Mouse (Mus musculus): ENCODE measurements around the gene Ube2i. TPM values are rescaled to one million over a fixed set of nuclear protein-coding genes. Genes with fewer than 3 reads are reported as not detected.
"Not testable (repeated sequence)": the region's sequence is repeated elsewhere in the genome, so short reads cannot be mapped to it uniquely, and the experiment has no call there.

Ube2i gene
- polyA plus RNA-seq, 1 experiment: 255 TPM

- Histone ChIP-seq H3K4me3 (replicated peaks; ENCODE audit: insufficient read depth, low read depth, low read length) (no peak overlapping the region), H3K4me1 (ENCODE audit: control insufficient read depth, insufficient read depth, low read length) (peaks cover 7% of the 10 kb centered on the region), H3K27ac (ENCODE audit: insufficient read depth, low read length) (no peak overlapping the region), H3K27me3 (ENCODE audit: control insufficient read depth, insufficient read depth, low read length) (no peaks in the 10 kb centered on the region)
- TF ChIP-seq CTCF (IDR thresholded peaks at IDR 0.05; ENCODE audit: borderline replicate concordance, insufficient read depth, low read depth, low read length) (no peak), POLR2A (IDR thresholded peaks at IDR 0.05; ENCODE audit: borderline replicate concordance, insufficient read depth, low read length) (no peak)
- WGBS: 19% methylated on average over 8 of the region's 8 CpGs
- DNase-seq: no peak
Measured at GRCm38 (mm10) chr17:25250181-25250835, 24.1 kb downstream of the Ube2i start.

- H3K4me1 ChIP-seq (ENCODE audit: control insufficient read depth, insufficient read depth, low read length): peaks cover 7% of the 10 kb centered on the region
- WGBS: 81% methylated on average over 18 of the region's 18 CpGs
Measured at GRCm38 (mm10) chr17:25248033-25248750, 26.2 kb downstream of the Ube2i start.

GRCm38 (mm10) chr17:25244239-25244638, 30.2 kb downstream of the Ube2i start:
- Histone ChIP-seq H3K27ac (ENCODE audit: insufficient read depth, low read length) (no peak overlapping the region), H3K4me1 (ENCODE audit: control insufficient read depth, insufficient read depth, low read length) (peaks cover 6% of the 10 kb centered on the region; the same call in 1 of the 2 replicates), H3K27me3 (ENCODE audit: control insufficient read depth, insufficient read depth, low read length) (no peaks in the 10 kb centered on the region), H3K4me3 (replicated peaks; ENCODE audit: insufficient read depth, low read depth, low read length) (no peak overlapping the region)
- DNase-seq: no peak
- whole genome bisulfite sequencing: 79% methylated on average over 16 of the region's 16 CpGs
- TF ChIP-seq POLR2A (IDR thresholded peaks at IDR 0.05; ENCODE audit: borderline replicate concordance, insufficient read depth, low read length): no peak
- TF ChIP-seq CTCF (IDR thresholded peaks at IDR 0.05; ENCODE audit: borderline replicate concordance, insufficient read depth, low read depth, low read length): no peak

More at GRCm38 (mm10) chr17:25248033-25248750, 26.2 kb downstream of the Ube2i start:
- H3K27me3 ChIP-seq (ENCODE audit: control insufficient read depth, insufficient read depth, low read length): no peaks in the 10 kb centered on the region
- no peak overlapping the region for H3K4me3 ChIP-seq (replicated peaks; ENCODE audit: insufficient read depth, low read depth, low read length)
- no peak overlapping the region for H3K27ac ChIP-seq (ENCODE audit: insufficient read depth, low read length)
- TF ChIP-seq CTCF (IDR thresholded peaks at IDR 0.05; ENCODE audit: borderline replicate concordance, insufficient read depth, low read depth, low read length) (no peak), POLR2A (IDR thresholded peaks at IDR 0.05; ENCODE audit: borderline replicate concordance, insufficient read depth, low read length) (no peak)
- no peak for DNase-seq

DNA sequence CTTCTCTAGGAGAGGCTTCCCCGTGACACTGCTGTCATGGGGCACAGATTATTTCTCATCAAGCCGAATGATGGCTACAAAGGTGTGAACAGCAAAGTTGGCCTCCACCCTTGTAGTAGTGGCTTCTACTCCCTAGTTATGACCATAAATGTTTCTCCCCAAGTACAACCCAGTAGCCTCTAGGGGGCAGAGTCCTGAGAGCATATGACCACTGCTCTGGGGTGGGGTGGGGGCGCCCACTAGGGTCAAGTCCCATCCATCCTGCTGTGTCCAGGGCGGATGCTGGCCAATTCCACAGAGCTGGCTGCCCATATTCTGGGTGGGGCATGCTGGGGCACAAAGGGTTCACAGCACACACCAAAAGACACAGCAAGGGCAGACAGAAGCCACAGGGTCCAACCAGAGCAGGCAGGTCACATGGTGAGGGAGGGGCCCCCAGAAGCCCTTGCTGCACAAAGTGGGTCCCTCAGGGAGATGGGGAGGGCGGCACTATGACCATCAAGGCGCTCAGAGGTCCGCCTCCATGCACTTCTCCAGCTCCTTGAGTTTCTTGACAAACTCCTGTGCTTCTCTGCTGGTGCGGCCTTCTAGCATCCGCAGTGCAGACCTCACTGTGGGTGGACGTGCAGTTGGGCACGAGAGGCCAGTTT, 31.2 kb downstream of the Ube2i start:
- no peak overlapping the region for H3K4me3 ChIP-seq (replicated peaks; ENCODE audit: insufficient read depth, low read depth, low read length)
- no peak overlapping the region for H3K27ac ChIP-seq (ENCODE audit: insufficient read depth, low read length)
- no peak for DNase-seq
- no peaks in the 10 kb centered on the region for H3K27me3 ChIP-seq (ENCODE audit: control insufficient read depth, insufficient read depth, low read length)
- H3K4me1 ChIP-seq (ENCODE audit: control insufficient read depth, insufficient read depth, low read length): peaks cover 6% of the 10 kb centered on the region; the same call in 1 of the 2 replicates
- TF ChIP-seq POLR2A (IDR thresholded peaks at IDR 0.05; ENCODE audit: borderline replicate concordance, insufficient read depth, low read length) (no peak), CTCF (IDR thresholded peaks at IDR 0.05; ENCODE audit: borderline replicate concordance, insufficient read depth, low read depth, low read length) (no peak)
- WGBS: 80% methylated on average over 11 of the region's 11 CpGs

DNA sequence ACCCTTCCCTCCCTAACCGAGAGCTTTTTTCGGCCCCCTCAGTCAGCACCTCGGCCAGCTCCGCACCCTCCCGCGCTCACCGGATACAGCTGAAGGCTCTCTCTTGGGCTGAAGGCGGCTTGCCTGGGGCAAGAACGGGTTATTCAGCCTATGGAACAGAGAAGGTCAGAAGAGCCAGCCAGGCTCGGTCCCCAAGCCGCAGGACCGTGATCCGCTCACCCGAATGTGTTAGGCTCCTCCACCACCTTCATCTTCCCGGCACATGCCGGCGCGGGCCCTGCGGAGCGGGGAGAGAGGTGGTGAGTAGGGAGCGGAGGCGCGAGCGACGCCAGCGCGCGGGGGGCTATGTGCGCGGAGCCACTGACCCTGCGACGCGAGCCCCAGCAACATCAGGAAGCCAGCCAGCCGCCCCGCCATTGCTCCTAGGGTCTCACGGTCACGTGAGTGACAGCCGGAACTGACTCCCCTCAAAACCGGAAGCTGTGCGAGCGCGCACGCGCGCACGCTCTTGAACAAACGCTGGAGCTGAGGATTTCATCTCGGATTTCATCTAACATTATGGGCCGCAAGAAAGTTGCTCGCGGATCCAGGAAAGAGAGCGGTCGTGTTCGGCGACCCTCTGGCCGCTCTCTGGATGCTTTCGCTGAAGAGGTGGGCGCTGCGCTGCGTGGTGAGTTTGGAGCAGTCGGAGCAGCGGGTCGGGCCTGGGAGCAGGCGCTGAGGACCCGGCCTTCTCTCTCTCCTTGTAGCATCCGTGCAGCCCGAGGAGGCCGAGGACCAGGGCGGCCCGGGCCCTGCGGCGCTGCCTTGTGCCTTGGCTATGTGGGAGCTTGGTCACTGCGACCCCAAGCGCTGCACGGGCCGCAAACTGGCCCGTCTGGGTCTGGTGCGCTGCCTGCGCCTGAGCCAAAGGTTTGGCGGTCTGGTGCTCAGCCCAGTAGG, 34.5 kb downstream of the Ube2i start, which contains the start of the genes Gnptg and Tsr3:
Gene Gnptg, minus strand, starts transcription at position 430 of the 942 bp plus-strand sequence.
Gene Tsr3, plus strand, starts transcription at position 476 of the 942 bp plus-strand sequence.
- Histone ChIP-seq H3K27me3 (ENCODE audit: control insufficient read depth, insufficient read depth, low read length) (no peaks in the 10 kb centered on the region), H3K27ac (ENCODE audit: insufficient read depth, low read length) (peak within 1 kb of the TSS; percentile 52), H3K4me1 (ENCODE audit: control insufficient read depth, insufficient read depth, low read length) (peaks cover 9% of the 10 kb centered on the region; the same call in 1 of the 2 replicates), H3K4me3 (replicated peaks; ENCODE audit: insufficient read depth, low read depth, low read length) (peak within 1 kb of the TSS; percentile 86)
- no peak for TF ChIP-seq CTCF (IDR thresholded peaks at IDR 0.05; ENCODE audit: borderline replicate concordance, insufficient read depth, low read depth, low read length)
- peak; percentile 78 for TF ChIP-seq POLR2A (IDR thresholded peaks at IDR 0.05; ENCODE audit: borderline replicate concordance, insufficient read depth, low read length)
- peak; percentile 84 to 86 for DNase-seq
- under 1% methylated on average over 80 of the region's 80 CpGs for WGBS

DNA sequence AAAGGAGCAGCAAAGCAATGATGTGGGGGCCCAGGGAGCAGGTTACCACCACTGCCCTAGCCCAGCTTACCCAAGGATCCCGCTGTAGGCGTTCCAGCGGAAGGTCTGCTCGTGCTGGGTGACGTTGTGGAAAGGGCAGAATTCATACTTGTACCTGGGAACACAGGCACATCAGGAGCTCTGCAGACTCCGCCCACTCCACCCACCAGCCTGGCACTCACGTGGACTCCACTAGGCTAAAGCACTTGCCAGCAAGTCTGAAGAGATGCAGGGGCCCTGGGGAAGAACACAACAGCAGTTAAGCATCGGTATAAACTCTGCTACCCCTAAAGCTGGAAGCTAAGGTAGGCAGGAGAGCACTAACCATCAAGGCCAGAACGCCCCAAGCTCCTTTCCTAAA, 38.8 kb downstream of the Ube2i start:
- TF ChIP-seq CTCF (IDR thresholded peaks at IDR 0.05; ENCODE audit: borderline replicate concordance, insufficient read depth, low read depth, low read length) (no peak), POLR2A (IDR thresholded peaks at IDR 0.05; ENCODE audit: borderline replicate concordance, insufficient read depth, low read length) (no peak)
- whole genome bisulfite sequencing: 79% methylated on average over 9 of the region's 9 CpGs
- Histone ChIP-seq H3K27me3 (ENCODE audit: control insufficient read depth, insufficient read depth, low read length) (no peaks in the 10 kb centered on the region), H3K27ac (ENCODE audit: insufficient read depth, low read length) (no peak overlapping the region), H3K4me1 (ENCODE audit: control insufficient read depth, insufficient read depth, low read length) (peaks cover 11% of the 10 kb centered on the region), H3K4me3 (replicated peaks; ENCODE audit: insufficient read depth, low read depth, low read length) (no peak overlapping the region)
- no peak for DNase-seq

- 9% methylated on average over 6 of the region's 11 CpGs for WGBS
- not testable (repeated sequence) for DNase-seq; H3K27ac ChIP-seq (ENCODE audit: insufficient read depth, low read length); H3K4me3 ChIP-seq (replicated peaks; ENCODE audit: insufficient read depth, low read depth, low read length); H3K27me3 ChIP-seq (ENCODE audit: control insufficient read depth, insufficient read depth, low read length)
- H3K4me1 ChIP-seq (ENCODE audit: control insufficient read depth, insufficient read depth, low read length): peaks cover 24% of the 10 kb centered on the region
Measured at GRCm38 (mm10) chr17:25231621-25232020, 42.8 kb downstream of the Ube2i start.
